Mouse (Mus musculus) liver, embryonic 12.5 days (tissue): ENCODE data around the gene Sumo2. TPM values are rescaled to one million over a fixed set of nuclear protein-coding genes. Genes with fewer than 3 reads are reported as not detected.
"Not testable (repeated sequence)": the region's sequence is repeated elsewhere in the genome, so short reads cannot be mapped to it uniquely, and the experiment has no call there.

Source experiments
- ATAC-seq: fragments of 200-750 bp; cut with Nextera tagmentation; 2 replicates; pipeline ENCODE4 v1.8.0; 2017; ENCODE audit warnings: moderate number of reproducible peaks, mild to moderate bottlenecking, moderate library complexity
- H3K27ac ChIP-seq: fragments of 300-500 bp; sonication (generic); 2 replicates; pipeline ENCODE4 v1.5.1; 2016; ENCODE audit warnings: mild to moderate bottlenecking
- H3K27me3 ChIP-seq: fragments of 300-500 bp; sonication (generic); replicated peaks from 2 replicates; pipeline ENCODE4 v1.6.1; 2016; ENCODE audit warnings: mild to moderate bottlenecking, moderate library complexity
- H3K36me3 ChIP-seq: fragments of 300-500 bp; sonication (generic); 2 replicates; pipeline ENCODE4 v1.6.1; 2016; ENCODE audit warnings: mild to moderate bottlenecking, moderate library complexity
- H3K4me1 ChIP-seq: fragments of 300-500 bp; sonication (generic); 2 replicates; pipeline ENCODE4 v1.6.1; 2016
- H3K4me2 ChIP-seq: fragments of 300-500 bp; sonication (generic); 2 replicates; pipeline ENCODE4 v1.6.1; 2016; ENCODE audit warnings: mild to moderate bottlenecking, moderate library complexity
- H3K4me3 ChIP-seq: fragments of 300-500 bp; sonication (generic); 2 replicates; pipeline ENCODE4 v1.5.1; 2016; ENCODE audit warnings: mild to moderate bottlenecking, moderate library complexity
- H3K9ac ChIP-seq: fragments of 300-500 bp; sonication (generic); 2 replicates; pipeline ENCODE4 v1.6.1; 2016; ENCODE audit warnings: mild to moderate bottlenecking, moderate library complexity
- H3K9me3 ChIP-seq: fragments of 300-500 bp; sonication (generic); replicated peaks from 2 replicates; pipeline ENCODE4 v1.6.1; 2016; ENCODE audit warnings: mild to moderate bottlenecking, moderate library complexity
- WGBS: fragments of 180-500 bp; shearing (Covaris S2); methylation state at CpG from one replicate; pipeline ENCODE4 v1.1.7; 2016; ENCODE audit not compliant: insufficient replicate concordance; 5-methylcytosine and 5-hydroxymethylcytosine counted together
- polyA plus RNA-seq: library from polyadenylated mRNA; unstranded; fragments of >200 nt; fragmentation: Nextera tagmentation; extraction: Ambion mirVana; gene quantifications from 2 replicates; pipeline ENCODE4 v1.2.1, GENCODE M21; 2016

Gene Sumo2
- polyA plus RNA-seq, 1 experiment from 2014 or later: 585 TPM

DNA sequence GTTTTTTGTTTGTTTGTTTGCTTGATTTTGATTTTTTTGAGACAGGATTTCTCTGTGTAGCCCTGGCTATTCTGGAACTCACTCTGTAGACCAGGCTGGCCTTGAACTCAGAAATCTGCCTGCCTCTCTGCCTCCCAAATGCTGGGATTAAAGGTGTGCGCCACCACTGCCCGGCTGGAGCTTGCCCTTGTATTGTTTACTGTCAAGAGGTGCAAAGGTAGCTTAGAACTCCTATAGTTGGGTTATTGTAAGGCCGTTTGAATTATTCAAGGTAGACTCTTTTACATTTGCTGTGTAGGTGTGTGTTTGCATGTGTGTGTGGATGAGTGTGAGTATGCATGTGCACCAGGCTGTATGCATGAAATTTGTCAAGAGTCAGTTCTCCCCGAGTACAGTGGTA, 59.4 kb downstream of the Sumo2 start:
- H3K27ac ChIP-seq, H3K36me3 ChIP-seq, H3K9me3 ChIP-seq, ATAC-seq, H3K27me3 ChIP-seq: not testable (repeated sequence)
- Histone ChIP-seq H3K4me2 (peak overlapping the region; percentile 94), H3K4me3 (peak overlapping the region; percentile 89), H3K4me1 (peaks cover 42% of the 10 kb centered on the region), H3K9ac (peak overlapping the region; percentile 82; the same call in 1 of the 2 replicates)
- WGBS: 76% methylated on average over 4 of the region's 4 CpGs

GRCm38 (mm10) chr11:115475758-115476237, 60.3 kb downstream of the Sumo2 start:
- peak; percentile 43 for ATAC-seq
- Histone ChIP-seq H3K27me3 (no peaks in the 10 kb centered on the region), H3K36me3 (peaks cover 7% of the 10 kb centered on the region), H3K4me3 (peak overlapping the region; percentile 89), H3K9ac (peak overlapping the region; percentile 82), H3K27ac (peak overlapping the region; percentile 84), H3K4me1 (peaks cover 42% of the 10 kb centered on the region), H3K4me2 (peak overlapping the region; percentile 94), H3K9me3 (no peaks in the 10 kb centered on the region)
- WGBS: 1% methylated on average over 28 of the region's 28 CpGs

GRCm38 (mm10) chr11:115475025-115475757, 60.9 kb downstream of the Sumo2 start, which contains the start of gene Armc7:
Gene Armc7 (plus strand): TSS chr11:115475667.
- Histone ChIP-seq H3K4me3 (peak within 1 kb of the TSS; percentile 89), H3K4me1 (peaks cover 42% of the 10 kb centered on the region), H3K27ac (peak within 1 kb of the TSS; percentile 84), H3K4me2 (peak within 1 kb of the TSS; percentile 94), H3K36me3 (peaks cover 4% of the 10 kb centered on the region), H3K27me3 (no peaks in the 10 kb centered on the region), H3K9ac (peak within 1 kb of the TSS; percentile 82), H3K9me3 (no peaks in the 10 kb centered on the region)
- 3% methylated on average over 26 of the region's 26 CpGs for WGBS
- ATAC-seq: peak; percentile 96

DNA sequence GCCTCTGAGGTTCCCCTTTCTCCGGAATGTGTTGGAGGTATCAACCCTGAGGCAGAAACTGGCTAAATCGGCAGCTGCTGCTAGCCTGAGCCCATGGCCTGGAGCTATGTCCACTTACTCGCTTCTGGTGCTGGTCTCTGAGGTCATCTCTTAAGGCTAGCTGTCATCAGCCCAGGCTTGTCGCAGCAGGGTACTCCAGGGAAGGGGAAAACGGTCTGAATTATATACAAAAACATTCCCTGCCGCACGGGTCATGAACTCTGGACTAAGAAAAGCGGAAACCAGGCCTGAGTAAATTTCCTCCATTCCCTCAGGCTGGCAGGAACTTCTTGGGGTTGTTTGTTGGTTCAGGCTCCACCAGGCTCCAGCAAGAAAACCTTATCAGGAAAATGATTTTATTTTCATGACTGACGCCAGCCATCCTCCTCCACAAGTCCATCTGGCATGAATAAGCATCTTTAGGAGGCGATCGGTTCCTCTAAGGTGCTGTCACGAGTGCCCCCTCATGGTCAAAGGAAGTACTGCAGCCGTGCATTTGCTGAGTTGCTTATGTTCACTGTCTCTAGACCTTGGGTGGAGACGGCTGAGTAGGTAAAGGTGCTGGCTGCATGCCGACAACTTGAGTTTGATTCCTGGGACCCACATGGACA, 62.3 kb downstream of the Sumo2 start:
- 0 out of 2 replicates have a peak overlapping the region, but pooled peaks have one; percentile 6 for H3K9ac ChIP-seq
- peak overlapping the region; percentile 84 for H3K27ac ChIP-seq
- 29% methylated on average over 15 of the region's 15 CpGs for WGBS
- no peaks in the 10 kb centered on the region for H3K9me3 ChIP-seq
- H3K4me1 ChIP-seq: peaks cover 42% of the 10 kb centered on the region
- H3K27me3 ChIP-seq: no peaks in the 10 kb centered on the region
- H3K36me3 ChIP-seq: no peaks in the 10 kb centered on the region
- no peak overlapping the region for H3K4me3 ChIP-seq
- H3K4me2 ChIP-seq: peak overlapping the region; percentile 31
- peak; percentile 46 for ATAC-seq

Other genes with a start within 250 kb of the Sumo2 start
- 2.2 and 2.4 TPM in 2 replicates for gene Fads6, start 238.6 kb downstream of the Sumo2 start, polyA plus RNA-seq
- not detected in 2 replicates for gene Otop2, start 229.1 kb downstream of the Sumo2 start, polyA plus RNA-seq
- gene Ush1g, start 214.2 kb downstream of the Sumo2 start, polyA plus RNA-seq: 0.25 and 0.32 TPM in 2 replicates
- not detected in 2 replicates for gene Otop3, start 201.5 kb downstream of the Sumo2 start, polyA plus RNA-seq
- gene Hid1, start 168.5 kb downstream of the Sumo2 start, polyA plus RNA-seq: 1.8 TPM in 2 replicates
- gene Cdr2l, start 154.4 kb downstream of the Sumo2 start, polyA plus RNA-seq: 4.2 TPM in 2 replicates
- 116 and 120 TPM in 2 replicates for gene Mrpl58, start 132.5 kb downstream of the Sumo2 start, polyA plus RNA-seq
- gene Atp5h, start 116.3 kb downstream of the Sumo2 start, polyA plus RNA-seq: 624 and 630 TPM in 2 replicates
- gene Kctd2, start 116.1 kb downstream of the Sumo2 start, polyA plus RNA-seq: 8.6 and 9.3 TPM in 2 replicates
- gene Trim80, start 95.7 kb downstream of the Sumo2 start, polyA plus RNA-seq: 0.18 and 0.22 TPM in 2 replicates
- gene Slc16a5, start 73.8 kb downstream of the Sumo2 start, polyA plus RNA-seq: 0.08 and 0.10 TPM in 2 replicates
- 4.0 and 4.2 TPM in 2 replicates for gene Armc7, start 60.6 kb downstream of the Sumo2 start, polyA plus RNA-seq
- gene Nt5c, start 44.4 kb downstream of the Sumo2 start, polyA plus RNA-seq: 68.4 and 69.0 TPM in 2 replicates
- 307 and 318 TPM in 2 replicates for gene Jpt1, start 21.9 kb downstream of the Sumo2 start, polyA plus RNA-seq
- gene Nup85, start 28.2 kb upstream of the Sumo2 start, polyA plus RNA-seq: 202 and 216 TPM in 2 replicates
- 83.1 and 87.3 TPM in 2 replicates for gene Mrps7, start 67.6 kb upstream of the Sumo2 start, polyA plus RNA-seq
- 14.0 and 14.7 TPM in 2 replicates for gene Gga3, start 67.8 kb upstream of the Sumo2 start, polyA plus RNA-seq
- 26.6 and 27.1 TPM in 2 replicates for gene Mif4gd, start 76.7 kb upstream of the Sumo2 start, polyA plus RNA-seq
- gene Slc25a19, start 92.0 kb upstream of the Sumo2 start, polyA plus RNA-seq: 15.7 and 17.2 TPM in 2 replicates
- 78.6 and 89.6 TPM in 2 replicates for gene Grb2, start 172.3 kb upstream of the Sumo2 start, polyA plus RNA-seq
- 16.9 and 17.0 TPM in 2 replicates for gene Tmem94, start 229.2 kb upstream of the Sumo2 start, polyA plus RNA-seq